Mouse (Mus musculus) megakaryocyte, embryonic 14.5 days (primary cell): Measurements from ENCODE around the gene Gm17606. TPM values are rescaled to one million over a fixed set of nuclear protein-coding genes. Genes with fewer than 3 reads are reported as not detected.
A peak's percentile ranks its signal among the peaks of the same experiment; 100 is the strongest.
"Not testable (repeated sequence)": the region's sequence is repeated elsewhere in the genome, so short reads cannot be mapped to it uniquely, and the experiment has no call there.

Experiments
- H3K27me3 ChIP-seq: replicated peaks from 2 replicates; pipeline ENCODE3; 2012; ENCODE audit warnings: inconsistent platforms
- H3K36me3 ChIP-seq: replicated peaks from 2 replicates; pipeline ENCODE3; 2012; ENCODE audit warnings: low read length, inconsistent platforms, mixed read lengths
- H3K4me1 ChIP-seq: 2 replicates; pipeline ENCODE4 v1.6.1; 2012; ENCODE audit warnings: inconsistent platforms
- H3K4me3 ChIP-seq: replicated peaks from 2 replicates; pipeline ENCODE3; 2012; ENCODE audit warnings: moderate library complexity, mild to moderate bottlenecking, inconsistent platforms
- H3K9me3 ChIP-seq: 2 replicates; pipeline ENCODE4 v1.6.1; 2012; ENCODE audit warnings: inconsistent platforms
- FLI1 ChIP-seq: IDR thresholded peaks from 2 replicates; pipeline ENCODE4 v1.6.1; 2012; ENCODE audit warnings: low read length, inconsistent platforms, mixed read lengths
- GATA1 ChIP-seq: IDR thresholded peaks from 3 replicates; pipeline ENCODE4 v1.6.1; 2012; ENCODE audit warnings: mixed read lengths, low read length, inconsistent platforms, borderline replicate concordance
- polyA plus RNA-seq: library from polyadenylated mRNA; stranded (reverse); fragments of >175 nt; gene quantifications from 2 replicates; pipeline ENCODE4 v1.2.3, GENCODE M21; 2012; ENCODE audit warnings: low replicate concordance; ENCODE audit not compliant: insufficient read depth

The Gm17606 gene
- polyA plus RNA-seq, 1 experiment = not detected

- H3K9me3 ChIP-seq = no peaks in the 10 kb centered on the region
- peak within 1 kb of the TSS; percentile 91 for H3K4me3 ChIP-seq
- TF ChIP-seq FLI1 = no peak
- no peak for TF ChIP-seq GATA1
- H3K27me3 ChIP-seq = no peaks in the 10 kb centered on the region
- peaks cover 51% of the 10 kb centered on the region for H3K4me1 ChIP-seq
- H3K36me3 ChIP-seq = peaks cover 9% of the 10 kb centered on the region
These were observed 34.9 kb upstream of the Gm17606 start, which contains the start of gene 4931414P19Rik for GRCm38 (mm10) chr14:54605752-54606321. 4931414P19Rik (minus strand) TSS chr14:54605993.

DNA sequence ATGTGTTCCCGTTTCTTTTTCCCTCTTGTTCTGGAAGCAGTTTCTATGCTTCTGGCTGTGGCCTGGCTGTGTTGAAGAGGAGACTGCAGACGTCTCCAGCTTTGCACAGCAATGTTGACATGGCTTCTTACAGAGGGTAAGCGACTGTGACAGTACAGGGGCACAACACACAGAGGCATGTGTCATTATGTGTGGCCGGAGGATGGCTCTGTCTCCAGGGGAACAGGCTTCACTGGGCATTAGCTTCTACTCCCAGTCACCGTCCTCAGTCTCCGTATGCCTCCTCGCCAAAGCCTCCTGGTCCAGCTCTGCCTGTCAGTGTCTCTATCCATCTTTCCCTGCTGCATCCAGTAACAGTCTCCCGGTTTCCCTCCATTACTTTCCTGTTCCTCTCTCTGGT lies 33.5 kb upstream of the Gm17606 start:
- TF ChIP-seq FLI1 (no peak), GATA1 (no peak)
- H3K4me3 ChIP-seq = peak overlapping the region; percentile 35
- no peaks in the 10 kb centered on the region for H3K27me3 ChIP-seq
- H3K4me1 ChIP-seq = peaks cover 40% of the 10 kb centered on the region
- H3K9me3 ChIP-seq = no peaks in the 10 kb centered on the region
- H3K36me3 ChIP-seq = peaks cover 22% of the 10 kb centered on the region

DNA sequence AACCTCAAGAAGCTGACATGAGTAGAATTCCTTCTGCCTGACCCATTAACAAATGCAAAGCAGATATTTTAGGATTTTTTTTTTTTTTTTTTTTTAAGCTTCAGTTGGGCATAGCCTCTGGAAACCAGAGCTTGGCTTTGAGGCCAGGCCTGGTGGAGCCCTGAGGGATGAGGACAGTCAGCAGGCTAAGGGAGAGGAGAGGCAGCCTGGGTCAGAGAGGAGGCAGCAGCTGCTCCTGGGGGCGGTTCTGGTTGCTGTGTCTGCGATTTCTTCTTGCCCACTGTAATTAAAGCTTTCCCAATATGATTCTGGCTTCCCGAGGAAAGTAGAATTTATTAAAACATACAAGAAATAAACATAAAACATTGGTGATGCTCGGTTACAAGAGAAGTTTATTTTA lies 31.5 kb upstream of the Gm17606 start:
- H3K9me3 ChIP-seq = no peaks in the 10 kb centered on the region
- H3K27me3 ChIP-seq = no peaks in the 10 kb centered on the region
- H3K4me3 ChIP-seq = no peak overlapping the region
- peaks cover 30% of the 10 kb centered on the region for H3K4me1 ChIP-seq
- H3K36me3 ChIP-seq = peaks cover 36% of the 10 kb centered on the region
- TF ChIP-seq GATA1 = no peak
- no peak for TF ChIP-seq FLI1

DNA sequence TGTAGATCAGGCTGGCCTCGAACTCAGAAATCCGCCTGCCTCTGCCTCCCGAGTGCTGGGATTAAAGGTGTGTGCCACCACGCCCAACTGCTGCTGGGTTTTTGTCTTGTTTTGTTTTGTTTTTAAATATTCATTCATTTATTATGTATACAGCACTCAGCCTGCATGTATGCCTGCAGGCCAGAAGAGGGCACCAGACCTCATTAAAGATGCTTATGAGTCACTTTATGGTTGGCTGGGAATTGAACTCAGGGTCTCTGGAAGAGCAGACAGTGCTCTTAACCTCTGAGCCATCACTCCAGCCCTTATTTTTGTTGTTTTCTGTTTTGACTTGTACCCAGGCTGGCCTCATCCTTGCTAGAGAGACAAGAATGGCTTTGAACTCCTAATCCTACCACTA lies 30.8 kb upstream of the Gm17606 start:
- Histone ChIP-seq H3K4me3 (no peak overlapping the region), H3K27me3 (no peaks in the 10 kb centered on the region), H3K9me3 (no peaks in the 10 kb centered on the region), H3K36me3 (peaks cover 44% of the 10 kb centered on the region), H3K4me1 (peaks cover 28% of the 10 kb centered on the region)
- TF ChIP-seq FLI1 = no peak
- no peak for TF ChIP-seq GATA1

DNA sequence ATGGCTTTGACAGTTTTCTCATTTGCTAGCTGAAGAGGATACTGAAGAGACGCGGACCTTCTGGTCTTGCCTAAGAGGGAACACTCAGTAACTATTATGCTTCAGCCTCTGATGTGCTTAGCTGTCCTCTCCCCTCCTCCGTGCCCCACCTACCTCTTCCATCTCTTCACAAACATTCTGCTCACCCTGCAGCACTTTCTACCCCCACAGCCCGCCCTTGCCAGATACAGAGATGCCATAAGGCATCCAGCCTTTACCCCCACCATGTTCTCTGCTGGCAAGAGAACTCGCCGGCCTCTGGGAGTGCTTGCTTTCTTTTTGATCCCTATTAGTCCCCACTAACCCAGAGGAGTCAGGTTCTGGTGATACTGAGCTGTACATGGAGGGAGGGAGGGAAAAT lies 30.1 kb upstream of the Gm17606 start:
- Histone ChIP-seq H3K4me1 (peaks cover 31% of the 10 kb centered on the region), H3K27me3 (no peaks in the 10 kb centered on the region), H3K9me3 (no peaks in the 10 kb centered on the region), H3K36me3 (peaks cover 51% of the 10 kb centered on the region), H3K4me3 (no peak overlapping the region)
- TF ChIP-seq GATA1 (no peak), FLI1 (no peak)

GRCm38 (mm10) chr14:54614130-54614529 lies 26.6 kb upstream of the Gm17606 start:
- H3K9me3 ChIP-seq, H3K27me3 ChIP-seq, H3K4me3 ChIP-seq: not testable (repeated sequence)
- Histone ChIP-seq H3K36me3 (peaks cover 57% of the 10 kb centered on the region), H3K4me1 (peaks cover 30% of the 10 kb centered on the region)

DNA sequence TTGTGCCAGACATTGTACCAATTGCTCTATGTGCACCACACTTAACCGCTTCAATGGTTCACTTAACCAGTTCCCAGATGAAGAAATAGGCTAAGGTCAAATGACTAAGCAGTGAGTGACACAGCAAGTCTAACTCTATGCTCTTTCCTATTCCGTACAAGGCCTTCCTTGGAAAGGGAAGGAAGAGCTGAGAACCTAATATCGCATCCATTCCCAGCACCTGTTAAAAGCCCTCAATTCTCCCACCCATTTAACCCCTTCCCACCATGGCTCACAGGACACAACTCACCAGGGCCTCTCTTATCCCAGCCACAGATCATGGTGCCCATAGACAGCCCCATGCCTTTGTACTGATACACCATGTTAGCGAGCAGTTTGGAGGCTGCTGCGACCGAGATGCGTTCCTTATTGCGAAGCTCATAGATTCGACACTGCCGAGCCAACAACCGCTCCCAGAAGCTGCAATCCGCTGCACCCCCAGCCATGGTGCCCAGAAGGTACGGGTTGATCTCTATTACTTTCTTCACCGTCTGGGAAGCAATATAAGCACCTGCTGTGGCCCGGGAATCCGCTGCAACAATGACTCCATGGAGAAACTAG lies 24.4 kb upstream of the Gm17606 start:
- peaks cover 43% of the 10 kb centered on the region for H3K36me3 ChIP-seq
- TF ChIP-seq FLI1 (no peak), GATA1 (no peak)
- peak overlapping the region; percentile 67 for H3K4me3 ChIP-seq
- no peaks in the 10 kb centered on the region for H3K9me3 ChIP-seq
- peaks cover 23% of the 10 kb centered on the region for H3K4me1 ChIP-seq
- peaks cover 2% of the 10 kb centered on the region for H3K27me3 ChIP-seq

GRCm38 (mm10) chr14:54617152-54617896 lies 23.4 kb upstream of the Gm17606 start:
- no peak for TF ChIP-seq GATA1
- TF ChIP-seq FLI1 = no peak
- no peaks in the 10 kb centered on the region for H3K9me3 ChIP-seq
- peaks cover 23% of the 10 kb centered on the region for H3K4me1 ChIP-seq
- peaks cover 2% of the 10 kb centered on the region for H3K27me3 ChIP-seq
- H3K36me3 ChIP-seq = peaks cover 34% of the 10 kb centered on the region
- peak overlapping the region; percentile 93 for H3K4me3 ChIP-seq

GRCm38 (mm10) chr14:54617897-54618365 lies 22.8 kb upstream of the Gm17606 start, which contains the start of gene Psmb5:
Psmb5 (minus strand) TSS chr14:54618022.
- Histone ChIP-seq H3K9me3 (no peaks in the 10 kb centered on the region), H3K4me1 (peaks cover 20% of the 10 kb centered on the region), H3K27me3 (peaks cover 3% of the 10 kb centered on the region), H3K36me3 (peaks cover 28% of the 10 kb centered on the region), H3K4me3 (peak within 1 kb of the TSS; percentile 93)
- TF ChIP-seq GATA1 (no peak), FLI1 (no peak)

GRCm38 (mm10) chr14:54621133-54621532 lies 19.6 kb upstream of the Gm17606 start, which contains the start of gene Psmb11:
Psmb11 (plus strand) TSS chr14:54621433.
- no peak within 1 kb of the TSS for H3K4me3 ChIP-seq
- H3K36me3 ChIP-seq = peaks cover 3% of the 10 kb centered on the region
- peaks cover 21% of the 10 kb centered on the region for H3K27me3 ChIP-seq
- H3K9me3 ChIP-seq = no peaks in the 10 kb centered on the region
- peaks cover 4% of the 10 kb centered on the region for H3K4me1 ChIP-seq
- TF ChIP-seq GATA1 (no peak), FLI1 (no peak)
